Mouse (Mus musculus) CH12.LX (cell line): ENCODE results near the gene Pnliprp1.

Experiments
- CTCF ChIP-seq, 2 experiments: IDR thresholded peaks in 1 of 2; conservative IDR thresholded peaks in 1 of 2; 2 replicates each; pipeline ENCODE4 v1.5.1; 2011 to 2012; ENCODE audit warnings: low read depth in 2 of 2, low read length in 2 of 2, improper control_type of control experiment in 1 of 2, inconsistent platforms in 1 of 2, mild to moderate bottlenecking in 1 of 2, moderate library complexity in 1 of 2
- MXI1 ChIP-seq: IDR thresholded peaks from 2 replicates; pipeline ENCODE4 v1.6.1; 2011; ENCODE audit warnings: mild to moderate bottlenecking, low read depth, low read length, improper control_type of control experiment
- NELFE ChIP-seq: IDR thresholded peaks from 2 replicates; pipeline ENCODE4 v1.6.1; 2011; ENCODE audit warnings: low read depth, low read length, improper control_type of control experiment
- USF1 ChIP-seq: IDR thresholded peaks from 2 replicates; pipeline ENCODE4 v1.6.1; 2014; ENCODE audit warnings: low read depth, mild to moderate bottlenecking, inconsistent platforms, low read length, improper control_type of control experiment
- ZC3H11A ChIP-seq: IDR thresholded peaks from 2 replicates; pipeline ENCODE4 v1.6.1; 2012; ENCODE audit warnings: low read depth, mild to moderate bottlenecking, inconsistent platforms, low read length, improper control_type of control experiment

GRCm38 (mm10) chr19:58717925-58718324, 10.8 kb upstream of the Pnliprp1 start:
- no peak for TF ChIP-seq MXI1
- TF ChIP-seq ZC3H11A: no peak
- TF ChIP-seq USF1: no peak
- no peak for TF ChIP-seq NELFE
- TF ChIP-seq CTCF (conservative IDR thresholded peaks at IDR 0.05 in 1 of 2, IDR thresholded peaks at IDR 0.05 in 1 of 2; ENCODE audit: low read depth in 2 of 2, low read length in 2 of 2): no peak
